Mouse (Mus musculus) limb, embryonic 14.5 days (tissue): ENCODE measurements around the gene Unc5cl. TPM values are rescaled to one million over a fixed set of nuclear protein-coding genes. Genes with fewer than 3 reads are reported as not detected.

Experiments used
- ATAC-seq: fragments of 200-750 bp; cut with Nextera tagmentation; 2 replicates; pipeline ENCODE4 v1.8.0; 2017; ENCODE audit warnings: low read depth, moderate number of reproducible peaks, moderate TSS enrichment; ENCODE audit not compliant: low FRiP score
- DNase-seq: peaks from one replicate; pipeline ENCODE4 v3.0.0-alpha.2; 2015; ENCODE audit warnings: low spot score
- H3K27ac ChIP-seq: fragments of 300-500 bp; sonication (generic); replicated peaks from 2 replicates; pipeline ENCODE4 v1.5.1; 2014; ENCODE audit warnings: low read depth, mild to moderate bottlenecking, low read length, moderate library complexity, mixed read lengths
- H3K27me3 ChIP-seq: fragments of 300-500 bp; sonication (generic); 2 replicates; pipeline ENCODE4 v1.6.1; 2014; ENCODE audit warnings: low read length, mixed read lengths; ENCODE audit not compliant: control insufficient read depth, insufficient read depth
- H3K36me3 ChIP-seq: fragments of 300-500 bp; sonication (generic); 2 replicates; pipeline ENCODE4 v1.6.1; 2014; ENCODE audit warnings: mild to moderate bottlenecking, low read length, moderate library complexity, mixed read lengths; ENCODE audit not compliant: control insufficient read depth, insufficient read depth
- H3K4me1 ChIP-seq: fragments of 300-500 bp; sonication (generic); 2 replicates; pipeline ENCODE4 v1.6.1; 2014; ENCODE audit warnings: antibody characterized with exemption, low read length, mixed read lengths; ENCODE audit not compliant: control insufficient read depth, insufficient read depth
- H3K4me2 ChIP-seq: fragments of 300-500 bp; sonication (generic); replicated peaks from 2 replicates; pipeline ENCODE4 v1.6.1; 2014; ENCODE audit warnings: low read depth, mild to moderate bottlenecking, low read length, moderate library complexity; ENCODE audit not compliant: severe bottlenecking
- H3K4me3 ChIP-seq: fragments of 300-500 bp; sonication (generic); replicated peaks from 2 replicates; pipeline ENCODE4 v1.5.1; 2014; ENCODE audit warnings: low read length
- H3K9ac ChIP-seq: fragments of 300-500 bp; sonication (generic); 2 replicates; pipeline ENCODE4 v1.6.1; 2014; ENCODE audit warnings: mild to moderate bottlenecking, low read depth, low read length, moderate library complexity; ENCODE audit not compliant: severe bottlenecking
- H3K9me3 ChIP-seq: fragments of 300-500 bp; sonication (generic); 2 replicates; pipeline ENCODE4 v1.6.1; 2016; ENCODE audit warnings: low read length; ENCODE audit not compliant: control insufficient read depth
- POLR2A ChIP-seq: fragments of 200-500 bp; IDR thresholded peaks from 2 replicates; pipeline ENCODE4 v1.8.0; 2012; ENCODE audit warnings: inconsistent platforms, mild to moderate bottlenecking, moderate library complexity, borderline replicate concordance; ENCODE audit not compliant: insufficient read depth, insufficient read length; ENCODE audit errors: extremely low read depth
- WGBS: fragments of 180-500 bp; shearing (Covaris S2); extraction: QIAGEN DNeasy Blood & Tissue Kit; methylation state at CpG from one replicate; pipeline ENCODE4 v1.1.7; 2014; 5-methylcytosine and 5-hydroxymethylcytosine counted together
- polyA plus RNA-seq, 2 experiments: library from polyadenylated mRNA; depleted of rRNA in 1 of 2; stranded (reverse) in 1 of 2; unstranded in 1 of 2; fragments of >200 nt; fragmentation: Nextera tagmentation in 1 of 2; extraction: Ambion mirVana in 1 of 2; gene quantifications; 2 replicates each; pipeline versions ENCODE4 v1.2.1 to v1.2.3; 2012 to 2014

The Unc5cl gene
- polyA plus RNA-seq, 2 experiments = 0.15 to 0.18 TPM

- Histone ChIP-seq H3K4me3 (no peak overlapping the region), H3K27ac (no peak overlapping the region), H3K4me2 (no peak overlapping the region), H3K9me3 (no peaks in the 10 kb centered on the region), H3K36me3 (no peaks in the 10 kb centered on the region), H3K27me3 (no peaks in the 10 kb centered on the region), H3K4me1 (peaks cover 20% of the 10 kb centered on the region), H3K9ac (no peak overlapping the region)
- no peak for DNase-seq
- WGBS = 76% methylated on average over 20 of the region's 20 CpGs
- no peak for TF ChIP-seq POLR2A
- no peak for ATAC-seq
Observed at GRCm38 (mm10) chr17:48433006-48433655, 21.6 kb upstream of the Unc5cl start.

DNA sequence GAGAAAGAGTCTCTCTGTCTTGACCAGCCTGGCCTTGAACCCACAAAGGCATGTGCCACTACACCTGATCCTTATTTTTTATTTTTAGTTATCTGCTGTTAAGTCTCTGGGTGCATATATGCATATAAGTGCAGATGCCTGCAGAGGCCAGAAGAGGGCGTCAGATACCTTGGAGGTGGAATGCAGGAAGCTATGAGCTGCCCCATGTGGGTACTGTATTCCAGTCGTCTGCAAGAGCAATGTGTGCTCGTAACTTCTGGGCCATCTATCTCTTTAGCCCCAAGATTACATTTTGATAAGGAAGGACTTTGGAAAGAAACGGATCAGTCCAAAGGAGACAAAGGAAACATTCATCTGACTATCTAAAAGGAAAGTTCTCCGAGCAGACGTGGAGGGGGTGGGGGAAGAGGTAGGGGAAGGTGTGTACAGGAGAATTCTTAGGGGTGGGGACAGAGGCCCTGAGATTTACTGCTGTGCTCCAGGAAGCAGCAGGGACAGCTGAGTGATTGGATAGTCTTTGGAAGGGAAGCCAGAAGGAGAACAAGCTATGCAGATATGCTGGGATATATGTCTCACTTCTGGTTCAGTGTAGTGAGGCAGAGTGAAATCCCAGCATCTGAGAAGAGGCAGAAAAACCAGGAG lies 20.9 kb upstream of the Unc5cl start:
- 57% methylated on average over 6 of the region's 6 CpGs for WGBS
- H3K9me3 ChIP-seq = no peaks in the 10 kb centered on the region
- no peak for TF ChIP-seq POLR2A
- no peak overlapping the region for H3K27ac ChIP-seq
- no peak overlapping the region for H3K4me2 ChIP-seq
- H3K4me1 ChIP-seq = peaks cover 17% of the 10 kb centered on the region
- DNase-seq (no peak), ATAC-seq (no peak)
- H3K36me3 ChIP-seq = no peaks in the 10 kb centered on the region
- H3K27me3 ChIP-seq = no peaks in the 10 kb centered on the region
- H3K9ac ChIP-seq = no peak overlapping the region
- H3K4me3 ChIP-seq = no peak overlapping the region

DNA sequence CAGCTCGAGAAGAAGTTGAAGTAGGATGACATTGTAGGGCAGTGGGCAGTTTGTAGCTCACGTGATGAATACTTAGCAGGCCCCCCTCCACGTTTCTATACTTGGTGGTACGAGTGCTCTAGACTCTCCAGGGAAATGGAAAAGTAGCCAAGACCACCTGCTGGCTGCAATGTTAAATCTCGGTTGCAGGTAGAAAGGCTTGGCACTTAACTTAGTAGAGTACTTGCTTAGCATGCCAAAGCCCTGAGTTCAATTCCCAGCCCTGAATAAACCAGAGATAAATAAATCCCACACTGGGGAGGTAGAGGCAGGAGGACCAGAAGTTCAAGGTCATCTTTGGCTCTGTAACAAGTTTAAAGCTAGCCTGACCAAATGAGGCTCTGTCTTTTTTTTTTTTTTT lies 20.2 kb upstream of the Unc5cl start:
- Histone ChIP-seq H3K27me3 (no peaks in the 10 kb centered on the region), H3K4me2 (no peak overlapping the region), H3K4me1 (peaks cover 17% of the 10 kb centered on the region), H3K9me3 (no peaks in the 10 kb centered on the region), H3K36me3 (no peaks in the 10 kb centered on the region), H3K9ac (no peak overlapping the region), H3K4me3 (no peak overlapping the region), H3K27ac (no peak overlapping the region)
- WGBS = 78% methylated on average over 5 of the region's 5 CpGs
- no peak for TF ChIP-seq POLR2A
- ATAC-seq (no peak), DNase-seq (no peak)

DNA sequence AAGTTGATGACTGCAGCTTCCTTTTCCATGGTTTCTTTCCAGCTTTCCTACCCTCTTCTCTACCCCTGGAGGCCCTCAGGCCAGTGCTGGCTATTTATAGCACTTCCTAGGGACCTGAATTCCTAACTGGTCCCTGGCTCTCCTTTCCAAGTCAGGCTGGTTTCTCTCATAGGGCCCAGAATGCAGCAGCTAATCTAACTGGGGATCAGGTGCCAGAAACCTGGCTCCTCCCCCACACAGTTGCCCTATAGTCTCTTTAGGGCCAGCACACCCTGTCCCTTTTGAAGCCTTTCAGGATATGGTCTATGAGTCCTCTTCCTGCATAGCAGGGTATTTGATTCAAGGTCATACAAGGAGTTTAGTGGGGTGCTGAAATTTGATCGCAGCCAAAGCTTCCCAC lies 18.2 kb upstream of the Unc5cl start:
- ATAC-seq (no peak), DNase-seq (peak; percentile 32)
- H3K4me3 ChIP-seq = no peak overlapping the region
- no peaks in the 10 kb centered on the region for H3K36me3 ChIP-seq
- peaks cover 11% of the 10 kb centered on the region for H3K4me1 ChIP-seq
- no peak overlapping the region for H3K4me2 ChIP-seq
- H3K27ac ChIP-seq = peak overlapping the region; percentile 81; the same call in 1 of the 2 replicates
- 65% methylated on average over 1 of the region's 1 CpGs for whole genome bisulfite sequencing
- TF ChIP-seq POLR2A = no peak
- H3K9ac ChIP-seq = no peak overlapping the region
- no peaks in the 10 kb centered on the region for H3K27me3 ChIP-seq
- H3K9me3 ChIP-seq = no peaks in the 10 kb centered on the region

DNA sequence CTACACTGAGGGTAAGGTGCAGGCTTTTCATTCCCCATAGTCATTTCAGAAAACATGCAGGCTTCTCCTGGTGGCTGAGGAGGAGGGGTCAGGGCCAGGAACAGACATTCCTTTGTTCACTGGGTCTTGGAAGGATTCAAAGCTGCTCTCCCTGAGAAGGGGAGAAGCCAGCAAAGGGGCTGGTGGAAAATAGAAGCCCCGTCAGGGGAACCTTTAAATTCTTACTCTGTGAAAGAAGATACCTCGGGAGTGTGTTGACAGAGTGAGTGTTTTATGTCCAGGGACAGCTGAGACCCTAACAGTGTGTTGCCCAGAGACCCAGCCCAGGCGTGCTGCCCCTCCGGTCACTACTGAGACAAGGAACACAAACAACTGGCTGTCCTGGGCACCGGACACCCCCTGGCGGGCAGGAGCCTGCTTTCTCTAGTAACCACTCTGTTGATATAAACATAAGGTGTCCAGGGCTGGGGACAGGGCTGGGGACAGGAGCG lies 17.2 kb upstream of the Unc5cl start:
- WGBS = 26% methylated on average over 7 of the region's 7 CpGs
- Histone ChIP-seq H3K27me3 (no peaks in the 10 kb centered on the region), H3K27ac (peak overlapping the region; percentile 81), H3K36me3 (no peaks in the 10 kb centered on the region), H3K9ac (no peak overlapping the region), H3K4me1 (peaks cover 11% of the 10 kb centered on the region), H3K4me2 (no peak overlapping the region), H3K4me3 (no peak overlapping the region), H3K9me3 (no peaks in the 10 kb centered on the region)
- DNase-seq (peak; percentile 70), ATAC-seq (peak; percentile 83)
- no peak for TF ChIP-seq POLR2A
